Mouse (Mus musculus): ENCODE data around the gene Ddah2. TPM values are rescaled to one million over a fixed set of nuclear protein-coding genes. Genes with fewer than 3 reads are reported as not detected.

Gene Ddah2
- polyA plus RNA-seq, 2 experiments, result 271 to 358 TPM

DNA sequence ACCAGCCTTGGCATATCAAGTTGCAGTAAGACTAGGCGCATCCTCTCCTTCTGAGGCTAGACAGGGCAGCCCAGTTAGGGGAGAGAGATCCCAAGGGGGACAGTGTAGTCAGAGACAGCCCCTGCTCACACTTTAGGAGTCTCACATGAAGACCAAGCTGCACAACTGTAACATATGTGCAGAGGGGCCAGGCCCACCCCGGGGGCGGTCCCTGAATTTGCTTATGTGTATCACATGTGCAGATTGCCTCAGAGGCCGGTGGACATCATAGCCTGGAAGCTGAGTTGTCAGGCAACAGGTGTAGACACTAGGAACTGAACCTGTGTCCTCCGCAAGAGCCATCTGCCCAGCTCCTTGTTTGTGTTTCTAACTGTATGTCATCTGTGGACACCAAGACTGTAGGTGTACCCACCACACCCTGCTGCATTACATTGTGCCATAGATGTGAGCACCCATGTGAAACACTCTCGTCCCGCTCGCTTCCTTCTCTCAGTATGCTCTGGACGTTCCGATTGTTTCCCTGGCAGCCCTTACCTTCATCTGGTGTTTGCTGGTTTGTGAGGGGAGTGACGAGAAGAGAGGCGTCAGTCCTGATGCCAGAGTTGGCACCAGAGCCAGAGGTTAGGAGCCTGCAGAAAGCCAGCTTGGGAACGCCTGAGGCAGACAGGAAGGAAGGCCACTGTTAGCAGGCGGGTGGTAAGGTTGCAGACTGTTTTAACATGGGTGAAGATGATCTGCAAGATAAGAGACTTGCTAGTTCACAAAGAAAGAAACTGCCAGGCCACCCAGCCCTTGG is 33.8 kb downstream of the Ddah2 start:
- DNase-seq (ENCODE audit: low spot score) (no peak), ATAC-seq (ENCODE audit: low FRiP score, low read depth) (no peak)
- Histone ChIP-seq H3K27me3 (ENCODE audit: control insufficient read depth, insufficient read depth, low read length) (no peaks in the 10 kb centered on the region), H3K4me3 (replicated peaks; ENCODE audit: low read length) (no peak overlapping the region), H3K27ac (replicated peaks; ENCODE audit: low read depth, low read length) (no peak overlapping the region), H3K4me1 (ENCODE audit: control insufficient read depth, insufficient read depth, low read length) (peaks cover 9% of the 10 kb centered on the region), H3K4me2 (replicated peaks; ENCODE audit: low read depth, low read length, severe bottlenecking) (no peak overlapping the region), H3K9ac (ENCODE audit: low read depth, low read length, severe bottlenecking) (no peak overlapping the region), H3K36me3 (ENCODE audit: control insufficient read depth, insufficient read depth, low read length) (peaks cover 67% of the 10 kb centered on the region), H3K9me3 (ENCODE audit: control insufficient read depth, low read length) (no peaks in the 10 kb centered on the region)
- 88% methylated on average over 14 of the region's 14 CpGs for whole genome bisulfite sequencing
- TF ChIP-seq POLR2A (IDR thresholded peaks at IDR 0.05; ENCODE audit: borderline replicate concordance, extremely low read depth, insufficient read depth, insufficient read length), result no peak

DNA sequence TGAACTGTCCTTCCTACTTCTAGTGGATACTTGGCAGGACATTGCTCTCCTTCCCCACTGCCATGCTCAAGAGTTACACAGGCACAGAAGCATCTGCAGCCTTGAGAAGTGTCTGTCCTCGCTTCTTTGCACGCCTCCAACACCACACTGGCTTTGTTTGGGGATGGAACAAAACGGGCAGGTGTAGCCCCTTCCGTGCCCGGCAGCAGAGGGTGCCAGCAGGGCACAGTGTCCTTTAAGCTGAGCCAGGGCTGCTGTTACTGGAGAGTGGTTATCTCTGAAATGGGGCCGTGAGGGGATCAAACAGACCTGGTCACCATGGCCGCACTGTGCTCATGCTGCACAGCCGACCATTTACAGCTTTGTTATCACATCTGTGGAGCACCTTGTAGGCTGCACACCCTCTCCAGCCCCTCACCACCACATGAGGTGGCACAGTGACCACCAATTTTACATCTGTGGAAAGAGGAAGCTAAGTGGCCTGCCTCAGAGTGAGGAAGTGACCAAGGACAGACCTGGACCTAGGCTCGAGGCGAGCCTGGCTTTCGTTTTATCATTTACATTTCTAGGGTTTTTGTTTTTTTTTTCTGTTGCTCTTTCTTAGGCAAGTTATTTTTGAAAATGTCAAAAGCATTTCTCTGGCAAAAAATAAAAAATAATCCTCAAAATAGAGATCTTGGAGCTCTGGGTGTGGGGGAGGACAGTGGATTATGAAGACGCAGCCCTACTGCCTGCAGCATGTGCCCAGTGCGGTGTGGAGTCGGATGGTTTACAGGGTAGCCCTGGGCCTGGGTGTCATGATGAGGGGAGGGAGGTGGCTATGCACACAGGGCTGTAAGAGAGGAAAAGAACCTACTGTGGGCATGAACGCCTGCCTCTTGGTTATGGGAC is 35.9 kb downstream of the Ddah2 start:
- no peak overlapping the region for H3K4me3 ChIP-seq (replicated peaks; ENCODE audit: low read length)
- no peaks in the 10 kb centered on the region for H3K9me3 ChIP-seq (ENCODE audit: control insufficient read depth, low read length)
- no peak for TF ChIP-seq POLR2A (IDR thresholded peaks at IDR 0.05; ENCODE audit: borderline replicate concordance, extremely low read depth, insufficient read depth, insufficient read length)
- ATAC-seq (ENCODE audit: low FRiP score, low read depth) (no peak), DNase-seq (ENCODE audit: low spot score) (no peak)
- peaks cover 9% of the 10 kb centered on the region for H3K4me1 ChIP-seq (ENCODE audit: control insufficient read depth, insufficient read depth, low read length)
- H3K9ac ChIP-seq (ENCODE audit: low read depth, low read length, severe bottlenecking), result no peak overlapping the region
- H3K4me2 ChIP-seq (replicated peaks; ENCODE audit: low read depth, low read length, severe bottlenecking), result no peak overlapping the region
- no peak overlapping the region for H3K27ac ChIP-seq (replicated peaks; ENCODE audit: low read depth, low read length)
- 89% methylated on average over 15 of the region's 15 CpGs for WGBS
- H3K36me3 ChIP-seq (ENCODE audit: control insufficient read depth, insufficient read depth, low read length), result peaks cover 86% of the 10 kb centered on the region
- H3K27me3 ChIP-seq (ENCODE audit: control insufficient read depth, insufficient read depth, low read length), result no peaks in the 10 kb centered on the region

DNA sequence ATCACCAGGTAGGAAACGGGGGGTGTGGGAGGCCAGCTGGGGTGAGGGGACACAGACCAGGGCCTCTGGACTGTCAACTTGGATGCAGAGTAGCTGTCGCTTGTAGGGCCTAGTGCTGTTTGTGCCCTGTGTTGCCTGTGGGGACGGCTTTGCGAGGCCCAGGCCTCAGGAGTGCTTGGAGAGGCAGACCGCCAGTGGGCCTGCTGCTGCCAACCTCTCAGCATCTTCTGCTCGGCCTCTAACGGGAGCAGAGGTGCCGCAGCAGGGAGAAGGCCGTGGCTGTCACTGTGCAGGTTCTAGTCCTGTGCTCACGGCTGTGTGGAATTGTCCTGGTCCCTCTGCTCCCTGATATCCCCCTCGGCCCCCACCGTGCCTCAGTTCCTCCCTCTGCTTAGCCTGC is 37.8 kb downstream of the Ddah2 start:
- Histone ChIP-seq H3K36me3 (ENCODE audit: control insufficient read depth, insufficient read depth, low read length) (peaks cover 95% of the 10 kb centered on the region), H3K4me3 (replicated peaks; ENCODE audit: low read length) (no peak overlapping the region), H3K9ac (ENCODE audit: low read depth, low read length, severe bottlenecking) (no peak overlapping the region), H3K9me3 (ENCODE audit: control insufficient read depth, low read length) (no peaks in the 10 kb centered on the region), H3K27ac (replicated peaks; ENCODE audit: low read depth, low read length) (no peak overlapping the region), H3K4me2 (replicated peaks; ENCODE audit: low read depth, low read length, severe bottlenecking) (no peak overlapping the region), H3K27me3 (ENCODE audit: control insufficient read depth, insufficient read depth, low read length) (no peaks in the 10 kb centered on the region), H3K4me1 (ENCODE audit: control insufficient read depth, insufficient read depth, low read length) (no peaks in the 10 kb centered on the region)
- no peak for TF ChIP-seq POLR2A (IDR thresholded peaks at IDR 0.05; ENCODE audit: borderline replicate concordance, extremely low read depth, insufficient read depth, insufficient read length)
- DNase-seq (ENCODE audit: low spot score), result no peak
- 89% methylated on average over 12 of the region's 12 CpGs for WGBS
- ATAC-seq (ENCODE audit: low FRiP score, low read depth), result no peak

DNA sequence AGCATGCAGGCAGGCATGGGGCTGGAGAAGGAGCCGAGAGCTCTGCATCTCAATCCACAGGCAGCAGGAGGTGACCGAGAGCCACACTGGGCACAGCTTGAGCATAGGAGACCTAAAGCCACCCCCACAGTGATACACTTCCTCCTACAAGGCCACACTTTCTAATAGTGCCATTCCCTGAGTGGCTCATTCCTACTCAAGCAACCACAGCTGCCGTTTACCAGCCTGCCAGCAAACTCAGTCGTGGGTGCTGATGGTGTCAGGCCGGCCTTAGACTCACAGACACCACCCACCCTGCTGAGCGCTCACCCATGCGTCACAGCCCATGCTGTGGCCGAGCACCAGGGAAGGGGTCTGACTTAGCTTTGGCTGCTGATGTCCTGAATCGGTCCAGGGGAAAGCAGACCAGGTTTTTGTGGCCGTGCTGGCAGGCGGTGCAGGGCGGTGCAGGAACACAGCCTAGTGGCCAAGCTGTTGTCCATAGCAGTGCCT is 38.4 kb downstream of the Ddah2 start:
- H3K4me2 ChIP-seq (replicated peaks; ENCODE audit: low read depth, low read length, severe bottlenecking), result no peak overlapping the region
- no peak overlapping the region for H3K9ac ChIP-seq (ENCODE audit: low read depth, low read length, severe bottlenecking)
- 88% methylated on average over 12 of the region's 12 CpGs for WGBS
- ATAC-seq (ENCODE audit: low FRiP score, low read depth) (no peak), DNase-seq (ENCODE audit: low spot score) (no peak)
- H3K9me3 ChIP-seq (ENCODE audit: control insufficient read depth, low read length), result no peaks in the 10 kb centered on the region
- H3K27me3 ChIP-seq (ENCODE audit: control insufficient read depth, insufficient read depth, low read length), result no peaks in the 10 kb centered on the region
- H3K4me3 ChIP-seq (replicated peaks; ENCODE audit: low read length), result no peak overlapping the region
- H3K36me3 ChIP-seq (ENCODE audit: control insufficient read depth, insufficient read depth, low read length), result peaks cover 96% of the 10 kb centered on the region
- no peak overlapping the region for H3K27ac ChIP-seq (replicated peaks; ENCODE audit: low read depth, low read length)
- TF ChIP-seq POLR2A (IDR thresholded peaks at IDR 0.05; ENCODE audit: borderline replicate concordance, extremely low read depth, insufficient read depth, insufficient read length), result no peak
- H3K4me1 ChIP-seq (ENCODE audit: control insufficient read depth, insufficient read depth, low read length), result no peaks in the 10 kb centered on the region

DNA sequence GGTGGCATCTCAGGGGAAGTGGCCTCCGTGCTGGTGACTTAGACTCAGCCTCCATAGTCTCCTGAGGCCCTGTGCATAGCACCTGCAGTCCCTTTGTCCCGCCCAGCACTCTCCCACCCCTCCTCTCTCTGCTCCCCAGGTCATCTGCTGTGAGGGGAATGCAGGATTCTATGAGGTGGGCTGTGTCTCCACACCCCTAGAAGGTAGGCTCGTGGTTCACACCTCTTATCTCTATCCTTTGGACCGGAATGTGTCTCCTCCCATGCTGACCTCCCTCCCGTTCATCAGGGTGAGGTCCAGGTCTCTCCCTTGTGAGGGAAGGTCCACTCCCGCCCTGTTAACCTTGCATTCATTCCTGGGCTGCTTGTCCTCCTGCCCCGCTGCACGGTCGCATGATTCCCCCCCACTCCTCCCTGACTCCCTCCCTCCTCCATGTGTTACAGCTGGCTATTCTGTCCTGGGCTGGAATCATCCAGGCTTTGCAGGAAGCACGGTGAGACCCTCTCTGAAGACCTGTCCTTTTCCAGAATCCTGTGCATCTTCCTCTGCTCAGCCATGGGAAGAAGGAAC is 41.4 kb downstream of the Ddah2 start:
- H3K9ac ChIP-seq (ENCODE audit: low read depth, low read length, severe bottlenecking), result no peak overlapping the region
- TF ChIP-seq POLR2A (IDR thresholded peaks at IDR 0.05; ENCODE audit: borderline replicate concordance, extremely low read depth, insufficient read depth, insufficient read length), result no peak
- peaks cover 84% of the 10 kb centered on the region for H3K36me3 ChIP-seq (ENCODE audit: control insufficient read depth, insufficient read depth, low read length)
- H3K9me3 ChIP-seq (ENCODE audit: control insufficient read depth, low read length), result no peaks in the 10 kb centered on the region
- no peak overlapping the region for H3K4me2 ChIP-seq (replicated peaks; ENCODE audit: low read depth, low read length, severe bottlenecking)
- no peaks in the 10 kb centered on the region for H3K27me3 ChIP-seq (ENCODE audit: control insufficient read depth, insufficient read depth, low read length)
- ATAC-seq (ENCODE audit: low FRiP score, low read depth), result no peak
- WGBS, result 77% methylated on average over 10 of the region's 10 CpGs
- DNase-seq (ENCODE audit: low spot score), result no peak
- no peak overlapping the region for H3K4me3 ChIP-seq (replicated peaks; ENCODE audit: low read length)
- no peaks in the 10 kb centered on the region for H3K4me1 ChIP-seq (ENCODE audit: control insufficient read depth, insufficient read depth, low read length)
- no peak overlapping the region for H3K27ac ChIP-seq (replicated peaks; ENCODE audit: low read depth, low read length)
